Mouse (Mus musculus) spleen, postnatal 4 days (tissue): ENCODE results near the gene Arhgef12.

ENCODE experiments used
- DNase-seq, 2 experiments: peaks; one replicate each; pipeline ENCODE4 v3.0.0; 2022; ENCODE audit warnings: low spot score in 2 of 2

Arhgef12 gene

DNA sequence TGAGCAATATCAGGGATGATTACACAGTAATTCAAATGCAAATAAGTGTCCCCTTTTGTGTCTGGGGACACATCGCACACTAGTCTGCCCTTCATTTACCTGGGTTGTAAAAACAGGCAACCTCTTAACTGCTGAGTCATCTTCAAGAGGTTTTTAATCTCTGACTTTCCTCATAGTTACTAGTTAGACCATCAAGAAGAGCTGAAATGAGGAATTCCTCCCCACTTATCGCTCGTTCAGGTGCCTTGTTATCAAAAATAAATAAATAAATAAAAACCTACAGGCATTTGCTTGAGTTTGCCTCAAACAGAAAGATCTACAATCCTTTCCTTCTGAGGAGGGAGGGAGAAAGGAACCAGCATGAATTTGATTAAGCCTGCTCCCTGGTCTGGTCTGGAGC lies 1.7 kb upstream of the Arhgef12 start:
- no peak for DNase-seq

DNA sequence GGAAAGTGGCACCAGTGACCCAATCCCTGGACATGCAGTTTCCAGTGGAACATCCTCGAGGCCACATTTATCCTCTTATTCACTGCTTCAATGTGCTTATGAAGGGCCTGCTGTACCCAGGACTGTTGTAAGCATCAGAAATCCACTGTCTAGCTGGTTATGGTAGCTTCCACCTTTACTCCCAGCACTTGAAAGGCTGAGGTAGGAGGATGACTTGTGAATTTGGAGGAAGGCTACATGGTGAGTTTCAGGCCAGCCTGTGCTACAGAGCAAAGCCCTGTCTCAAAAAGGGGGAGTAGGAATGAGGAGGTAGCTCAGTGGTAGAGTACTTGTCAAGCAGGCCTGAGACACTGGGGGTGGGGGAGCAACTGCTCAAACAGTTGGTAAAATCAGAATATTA lies 1.0 kb upstream of the Arhgef12 start:
- no peak for DNase-seq

DNA sequence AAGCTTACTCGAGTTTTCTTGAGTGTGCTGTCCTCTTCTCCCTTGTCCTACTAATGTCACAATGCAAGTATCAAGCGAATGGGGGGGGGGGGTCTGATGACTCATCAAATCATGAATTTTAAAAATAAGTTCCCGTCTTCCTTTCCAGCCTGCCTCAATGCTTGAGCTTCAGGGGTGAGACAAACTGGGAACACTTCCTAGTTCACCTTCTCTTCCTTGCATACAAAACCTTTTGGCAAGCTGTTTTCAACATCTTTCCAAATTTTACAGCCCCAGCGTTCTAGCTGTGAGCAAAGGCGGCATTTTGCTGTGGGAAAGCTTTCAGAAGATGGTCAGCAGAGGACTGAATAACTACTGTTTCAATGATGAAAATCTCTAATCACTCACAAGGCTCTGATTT lies 516 bp upstream of the Arhgef12 start:
- no peak for DNase-seq

DNA sequence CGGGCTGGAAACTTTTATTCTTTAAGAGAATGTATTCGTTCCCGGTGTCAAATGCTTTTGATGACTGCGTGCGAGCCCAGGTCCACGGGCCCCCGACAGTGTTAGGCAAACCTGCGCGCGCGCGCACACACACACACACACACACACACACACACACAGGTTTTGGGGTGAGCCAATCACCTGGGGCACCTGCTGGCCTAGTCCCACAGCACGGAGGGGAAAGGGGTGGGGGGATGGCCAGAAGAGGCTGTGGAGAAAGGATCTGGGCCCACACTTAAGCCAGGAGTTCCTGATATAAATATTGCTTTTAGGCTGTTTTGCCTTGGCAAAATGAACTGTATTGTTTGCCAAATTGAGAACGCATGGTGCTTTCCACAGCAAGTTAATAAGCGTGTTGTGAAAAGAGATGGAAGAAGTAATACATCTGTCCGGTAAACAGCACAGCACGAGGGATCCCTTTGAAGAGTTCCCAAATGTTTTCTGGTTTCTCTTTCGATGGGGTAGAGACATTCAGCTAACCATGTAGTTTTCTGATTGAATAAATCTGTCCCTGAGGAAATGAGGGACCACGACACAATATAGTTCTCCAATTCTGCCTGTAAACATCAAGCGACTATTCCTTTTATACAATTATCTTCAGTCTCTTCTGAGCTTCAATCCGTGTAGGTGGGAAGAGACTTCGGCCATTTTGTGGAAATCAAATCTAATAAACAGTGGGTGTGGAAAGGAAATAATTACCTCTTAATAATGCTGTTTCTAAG lies 433 bp downstream of the Arhgef12 start:
- DNase-seq: peak; percentile 35 to 73

DNA sequence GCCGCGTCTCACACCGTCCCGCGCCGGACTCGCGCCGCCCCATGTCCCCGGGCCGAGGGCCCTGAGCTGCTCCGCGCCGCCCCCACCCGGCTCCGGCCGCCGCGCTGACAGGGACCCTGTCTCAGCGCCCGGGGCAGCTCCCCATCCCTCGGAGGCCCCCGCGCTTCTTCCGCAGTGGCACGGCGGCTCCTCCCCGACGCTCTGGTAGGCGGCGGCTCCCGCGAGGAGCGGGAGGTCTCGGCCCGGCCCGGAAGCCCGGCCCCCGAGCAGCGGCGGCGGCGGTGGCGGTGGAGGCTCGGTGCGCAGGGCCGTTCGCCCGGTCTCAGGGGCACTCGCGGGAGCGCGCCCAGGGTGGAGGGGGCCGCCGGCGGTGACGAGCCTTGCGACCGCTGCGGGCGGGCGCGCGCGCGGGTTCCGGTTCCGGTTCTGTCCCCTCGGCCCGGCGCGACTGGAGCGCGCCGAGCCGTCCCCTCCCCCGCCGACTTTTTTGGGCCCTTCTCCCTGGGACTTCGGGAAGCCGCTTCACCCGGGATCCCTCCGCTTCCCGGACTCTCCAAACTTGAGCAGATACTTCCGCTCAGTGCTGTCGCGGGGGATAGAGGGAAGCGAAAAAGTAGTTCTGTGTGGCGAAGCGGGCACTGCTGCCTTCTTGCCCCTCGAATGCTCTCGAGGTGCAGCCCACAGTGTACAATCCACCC lies 1.2 kb downstream of the Arhgef12 start:
- DNase-seq: peak; percentile 78 to 89

DNA sequence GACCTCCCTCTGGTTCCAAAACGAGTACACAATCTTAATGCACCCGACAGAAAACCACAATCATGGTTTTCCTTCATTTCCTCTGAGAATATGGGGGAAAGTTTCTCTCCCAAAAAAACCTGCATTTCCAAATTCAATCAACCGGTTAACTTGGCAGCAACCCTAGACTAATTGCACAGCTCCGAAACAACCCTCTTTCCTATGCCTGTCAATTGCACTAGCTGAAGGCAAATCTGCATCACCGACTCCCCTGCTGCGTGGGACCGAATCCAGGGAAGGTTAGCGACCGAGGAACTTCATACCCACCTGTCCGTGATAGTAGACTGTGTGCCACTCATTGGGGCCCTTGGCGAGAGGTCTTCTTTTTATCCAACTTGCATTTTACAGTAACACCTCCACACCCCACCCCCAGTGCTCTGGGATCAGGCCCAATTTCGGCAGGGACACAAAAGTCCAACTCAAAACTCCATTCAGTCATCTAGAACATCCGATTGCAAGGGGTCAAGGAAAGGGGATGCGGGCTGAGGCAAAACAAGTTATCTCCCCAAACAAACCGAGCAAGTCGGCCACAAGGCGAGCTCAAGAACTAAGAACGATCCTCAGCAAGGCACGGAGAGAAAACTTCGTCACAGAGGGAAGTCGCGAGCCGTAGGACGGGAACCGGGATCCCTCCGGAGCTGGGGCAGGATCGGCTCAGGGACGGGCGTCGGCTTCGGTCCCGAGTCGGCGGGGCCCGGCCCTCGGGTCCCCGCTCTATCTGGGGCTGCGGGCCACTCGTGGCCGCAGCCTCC lies 2.0 kb downstream of the Arhgef12 start:
- peak; percentile 41 to 75 for DNase-seq

DNA sequence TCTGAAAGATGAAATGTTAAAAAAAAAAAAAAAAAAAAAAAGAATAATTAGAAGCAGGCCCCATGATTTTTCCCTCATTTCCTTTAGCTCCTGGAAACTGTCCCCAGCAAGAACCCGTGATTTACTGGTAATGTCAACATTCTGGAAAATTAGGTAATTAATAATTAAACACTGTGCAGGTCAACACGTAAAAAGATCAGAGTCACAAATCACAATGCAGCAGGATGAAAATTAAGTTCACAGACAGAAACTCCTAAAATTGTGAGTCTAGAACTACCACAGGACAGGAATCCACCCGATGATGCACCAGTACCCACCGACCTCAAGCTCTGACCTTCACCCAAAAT lies 2.5 kb downstream of the Arhgef12 start:
- DNase-seq: no peak

DNA sequence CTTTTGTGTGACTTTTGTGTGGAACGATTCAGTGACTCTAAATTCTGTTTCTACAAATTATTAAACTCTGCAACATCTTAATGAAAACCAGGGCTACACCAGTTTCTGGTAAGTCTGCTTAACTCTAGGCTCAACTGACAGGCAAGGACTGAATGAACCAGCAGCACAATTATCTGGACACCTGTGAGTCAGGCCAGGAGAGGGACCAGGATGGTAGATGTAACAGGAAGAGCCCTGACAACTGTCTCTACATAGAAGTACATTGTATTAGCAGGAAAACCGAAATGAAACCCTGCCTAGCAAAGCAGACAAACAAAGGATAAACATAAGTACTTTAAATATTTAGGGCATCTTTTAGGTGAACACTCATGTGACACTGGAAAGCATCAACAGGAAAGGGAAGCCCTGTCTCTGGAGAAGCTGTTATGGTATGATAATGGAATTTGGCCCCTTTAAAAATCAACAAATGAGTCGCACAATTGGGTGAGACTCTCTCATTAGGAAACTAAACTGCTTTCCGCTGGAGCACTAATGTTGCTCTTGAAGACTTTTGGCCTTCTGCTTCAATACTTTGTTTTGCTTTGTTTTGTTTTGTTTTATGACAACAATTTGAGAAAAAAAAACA lies 3.3 kb downstream of the Arhgef12 start:
- no peak for DNase-seq

DNA sequence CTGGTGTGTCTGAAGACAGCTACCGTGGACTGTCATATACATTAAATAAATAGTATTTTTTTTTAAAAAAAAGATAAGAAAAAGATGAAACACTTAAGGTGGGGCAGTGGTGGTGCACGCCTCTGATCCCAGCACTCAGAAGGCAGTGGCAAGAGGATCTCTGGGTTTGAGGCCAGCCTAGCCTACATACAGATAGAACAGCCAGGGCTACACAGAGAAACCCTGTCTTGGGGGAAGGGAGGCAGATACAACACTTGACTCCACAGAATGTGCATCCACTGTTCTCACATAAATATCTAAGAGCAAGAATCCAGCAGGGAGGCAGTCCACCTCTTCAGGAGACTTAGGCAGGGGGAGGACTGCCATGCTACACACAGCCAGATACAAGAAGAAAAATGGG lies 4.1 kb downstream of the Arhgef12 start:
- peak; percentile 24 to 67 for DNase-seq

DNA sequence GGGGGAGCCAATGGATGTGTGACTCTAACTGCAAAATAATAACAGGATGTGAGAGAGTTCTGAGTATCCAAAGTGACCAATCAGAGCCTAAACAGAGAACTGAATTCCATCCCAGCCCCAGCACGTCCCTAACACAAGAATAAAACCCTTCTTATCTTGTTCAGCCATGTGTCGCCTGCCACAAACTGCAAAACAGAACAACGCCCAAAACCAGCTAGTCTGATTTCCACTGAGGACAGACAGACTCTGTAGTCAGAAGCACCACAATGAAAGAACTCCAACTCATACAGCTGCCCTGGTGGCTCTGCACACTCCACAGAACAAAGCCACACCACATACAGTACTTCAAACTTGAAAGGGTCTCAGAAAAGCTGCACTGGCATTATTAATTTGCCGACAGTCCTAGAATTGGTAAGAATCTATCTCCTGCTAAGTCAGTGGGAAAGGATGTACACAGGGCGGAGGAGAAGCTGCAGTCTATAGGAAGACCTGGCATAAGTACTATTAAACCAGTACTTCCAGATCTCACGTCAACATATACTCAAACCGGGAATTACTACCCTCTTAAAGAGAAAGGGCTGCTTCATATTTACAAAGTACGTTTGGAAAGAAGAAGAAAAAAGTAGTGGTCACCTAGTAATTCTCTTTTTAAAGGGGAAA lies 5.0 kb downstream of the Arhgef12 start:
- DNase-seq: peak; percentile 65 to 70

DNA sequence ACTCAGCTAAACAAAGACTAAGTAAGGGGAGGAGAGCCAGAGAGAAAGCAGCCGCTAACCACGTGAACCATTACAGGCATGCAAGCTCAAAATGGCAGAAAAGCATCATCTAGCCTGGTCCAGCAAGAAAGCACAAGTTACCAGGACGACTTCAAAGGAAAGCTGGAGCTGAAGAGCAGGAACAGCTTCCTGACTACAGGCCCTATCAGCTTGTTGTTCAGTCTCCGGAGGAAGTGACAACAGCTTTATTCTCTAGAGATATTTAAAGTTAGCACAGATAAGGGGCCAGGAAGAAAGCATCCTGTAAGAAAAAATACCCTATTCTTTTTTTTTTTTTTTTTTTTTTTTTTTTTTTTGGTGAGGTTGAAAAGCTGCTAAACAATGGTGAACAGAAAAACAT lies 8.1 kb downstream of the Arhgef12 start:
- DNase-seq: no peak

DNA sequence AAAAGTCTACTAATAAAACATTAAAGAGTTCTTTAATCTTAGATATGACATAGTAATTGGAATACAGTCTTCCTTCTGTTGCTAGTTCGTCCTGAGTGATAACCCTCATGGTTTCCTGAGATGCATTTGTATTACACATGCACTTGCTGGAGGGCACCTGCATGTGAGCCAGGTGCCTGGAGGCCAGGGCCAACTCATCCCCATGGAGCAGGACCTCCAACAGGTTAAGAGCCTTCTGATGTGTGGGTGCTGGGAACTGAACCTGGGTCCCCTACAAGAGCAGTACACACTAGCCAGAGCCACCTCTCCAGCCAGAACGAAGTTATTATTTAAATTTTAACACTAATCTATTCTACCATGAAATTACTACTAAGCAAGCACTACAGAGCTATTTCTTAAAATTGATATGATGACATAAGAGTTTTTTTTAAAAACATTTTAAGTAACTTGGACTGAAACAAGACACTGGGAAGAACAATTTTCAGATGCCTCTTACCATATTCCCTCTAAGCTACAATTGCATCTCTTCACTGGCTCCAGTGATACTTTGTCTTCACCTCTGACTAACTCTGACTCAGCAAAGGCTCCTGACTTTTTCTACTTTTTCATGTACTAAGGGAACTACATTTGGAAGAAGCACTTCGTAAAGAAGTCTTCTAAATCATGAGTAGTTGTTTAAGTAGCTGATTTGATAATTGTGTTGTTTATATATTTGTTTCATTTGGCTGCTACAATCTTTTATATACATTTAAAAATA lies 9.1 kb downstream of the Arhgef12 start:
- no peak for DNase-seq

DNA sequence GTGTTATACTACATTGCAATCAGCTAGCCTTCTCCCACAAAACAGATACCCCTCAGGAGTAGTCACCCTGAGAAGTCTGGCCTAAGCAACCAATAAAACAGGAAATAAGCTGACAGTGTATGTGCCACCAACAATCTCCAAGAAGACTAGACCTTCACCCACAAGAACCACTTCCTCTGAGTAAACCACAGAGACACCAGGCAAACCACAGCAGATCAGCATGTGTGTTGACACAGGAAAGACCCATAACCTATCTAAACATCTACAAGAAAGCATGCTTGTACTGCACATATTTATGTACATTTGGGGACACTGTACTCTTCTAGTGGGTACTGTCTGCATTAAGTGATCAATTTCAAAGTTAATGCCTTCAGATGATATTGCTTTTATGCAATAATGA lies 10.7 kb downstream of the Arhgef12 start:
- DNase-seq: no peak

DNA sequence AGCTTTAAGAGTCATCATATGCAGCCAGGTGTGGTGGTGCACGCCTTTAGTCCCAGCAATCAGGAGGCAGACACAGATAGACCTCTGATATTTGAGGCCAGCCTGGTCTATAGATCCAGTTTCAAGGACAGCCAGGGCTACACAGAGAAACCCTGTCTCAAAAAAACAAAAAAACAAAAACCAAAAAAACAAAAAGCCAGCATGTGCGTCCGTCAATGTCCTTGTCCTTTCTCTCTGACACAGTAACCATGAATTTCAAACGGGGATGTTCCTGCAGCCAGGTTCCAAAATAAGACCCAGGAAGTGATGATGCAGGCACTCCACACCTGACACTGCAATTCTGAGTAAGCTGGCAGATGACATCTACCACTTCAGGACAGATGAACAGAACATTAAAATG lies 12.2 kb downstream of the Arhgef12 start:
- no peak for DNase-seq

DNA sequence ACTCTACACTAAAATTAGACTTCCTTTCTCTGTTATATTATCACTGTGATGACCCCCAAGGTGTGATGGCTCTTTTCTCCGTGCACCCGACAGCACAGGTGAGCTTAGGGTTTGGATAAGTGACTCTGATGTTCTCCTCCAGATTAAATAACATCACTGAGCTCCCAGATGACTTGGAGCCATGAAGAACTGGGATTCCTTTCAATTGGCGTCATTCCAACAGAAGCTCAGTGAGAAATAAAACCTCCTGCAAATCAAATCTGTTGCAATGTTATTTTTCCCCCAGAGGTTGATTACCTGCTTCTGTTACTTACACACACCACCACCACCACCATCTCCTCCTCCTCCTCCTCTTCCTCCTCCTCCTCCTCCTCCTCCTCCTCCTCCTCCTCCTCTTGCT lies 13.2 kb downstream of the Arhgef12 start:
- DNase-seq: no peak

DNA sequence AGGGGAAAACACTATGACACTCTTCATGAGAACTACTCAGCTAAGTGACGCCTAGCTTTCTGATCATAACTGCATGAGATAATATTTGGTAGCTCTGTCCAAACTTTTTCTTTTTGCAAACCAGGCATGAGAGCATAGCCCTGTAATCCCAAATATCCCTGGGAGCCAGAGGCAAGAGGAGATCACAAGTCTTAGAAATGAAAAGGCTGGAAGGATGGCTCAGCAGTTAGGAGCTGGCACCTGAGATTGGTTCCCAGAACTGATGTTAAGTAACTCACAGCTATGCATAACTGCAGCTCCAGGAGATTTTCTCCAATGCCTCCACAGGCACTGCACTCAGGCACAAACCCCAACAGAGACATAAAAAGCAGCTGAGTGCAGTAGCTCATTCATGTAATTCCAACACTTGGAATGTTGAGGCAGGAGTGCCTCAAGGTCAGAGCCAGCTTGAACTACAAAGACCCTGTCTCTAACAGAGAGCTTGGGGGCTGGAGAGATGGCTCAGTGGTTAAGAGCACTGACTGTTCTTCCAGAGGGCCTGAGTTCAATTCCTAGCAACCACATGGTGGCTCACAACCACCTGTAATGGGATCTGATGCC lies 21.3 kb downstream of the Arhgef12 start:
- no peak for DNase-seq

DNA sequence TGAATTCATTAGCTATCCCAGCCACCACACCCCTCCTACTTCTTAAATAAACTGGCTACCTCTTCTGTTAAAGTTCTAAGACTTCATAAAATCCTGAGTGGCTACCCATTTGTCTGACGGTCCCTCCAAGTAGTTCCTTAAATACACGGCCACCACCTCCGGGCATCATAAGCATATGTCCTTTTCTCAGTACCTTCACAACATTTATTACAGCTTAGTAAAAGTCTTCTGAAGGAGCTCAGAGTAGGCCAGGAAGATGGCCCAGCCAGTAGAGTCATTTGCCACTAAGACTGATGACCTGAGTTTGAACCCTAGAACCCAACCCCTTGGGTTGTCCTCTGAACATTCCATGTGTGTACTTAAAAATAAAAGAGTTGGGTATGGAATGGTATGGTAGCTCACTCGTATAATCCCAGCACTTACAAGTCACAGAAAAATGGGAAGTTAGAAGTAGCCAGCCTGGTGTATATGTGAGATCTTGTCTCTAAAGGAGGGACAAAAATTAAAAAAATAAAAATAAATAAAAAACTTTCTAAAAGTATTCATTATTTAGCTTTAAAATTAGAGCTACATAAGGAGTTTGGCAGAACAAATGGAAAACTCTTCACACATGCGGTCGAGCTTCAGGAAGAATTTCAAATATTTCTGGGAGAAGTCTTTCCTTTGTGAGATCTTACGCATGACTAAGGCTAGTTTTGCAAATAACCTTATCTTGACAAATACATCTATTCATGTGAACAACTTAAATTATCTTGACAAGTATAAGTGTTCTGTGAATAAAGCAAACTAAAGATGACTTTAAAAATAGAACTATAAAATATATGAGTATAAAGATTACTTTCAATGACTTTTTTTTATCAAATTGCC lies 22.3 kb downstream of the Arhgef12 start:
- no peak for DNase-seq

DNA sequence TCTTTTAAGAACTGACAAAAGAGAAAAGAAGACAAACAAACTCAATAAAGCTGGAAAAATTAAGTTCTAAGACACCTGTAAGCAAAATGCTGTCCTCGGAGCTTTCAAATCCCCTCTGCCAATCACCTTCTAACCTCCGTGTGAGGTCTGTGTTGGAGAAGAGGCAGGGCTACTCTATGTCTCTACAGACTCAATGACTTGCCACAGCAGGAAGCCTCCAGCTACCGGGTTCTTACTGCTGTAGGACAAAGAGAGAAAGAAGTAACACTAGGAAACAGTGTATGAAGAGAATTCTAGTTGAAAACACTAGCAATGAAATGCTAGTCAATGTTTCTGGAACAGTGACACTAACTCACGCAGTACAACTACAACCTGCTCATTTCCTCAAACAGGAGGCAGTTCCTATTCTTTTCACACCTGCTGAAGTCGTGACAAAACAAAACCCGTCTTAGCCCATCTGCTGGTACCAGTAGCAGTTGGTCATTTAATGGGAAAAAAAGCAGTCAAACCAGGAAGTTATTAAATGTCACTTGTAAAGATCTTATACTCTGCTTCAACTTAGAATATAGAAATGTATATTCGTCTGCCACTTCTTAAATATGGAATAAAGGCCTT lies 23.5 kb downstream of the Arhgef12 start:
- no peak for DNase-seq

DNA sequence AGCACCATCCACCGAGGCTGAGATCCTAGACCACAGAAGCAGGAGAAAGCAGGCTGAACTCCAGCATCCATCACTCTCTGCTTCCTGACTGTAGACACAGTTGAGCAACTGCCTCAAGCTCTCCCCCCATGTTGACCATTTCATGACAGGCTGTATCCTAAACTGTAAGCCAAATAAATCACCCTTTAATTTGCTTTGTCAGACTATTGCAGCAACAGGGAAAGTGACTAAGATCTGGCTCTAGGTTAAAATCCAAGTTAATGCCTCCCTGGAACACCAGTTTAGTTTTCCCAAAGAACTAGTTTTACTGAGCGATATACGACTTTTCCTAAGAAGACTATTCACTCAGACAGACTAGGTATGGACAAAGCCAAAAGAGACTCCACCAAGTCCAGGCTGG lies 28.3 kb downstream of the Arhgef12 start:
- DNase-seq: no peak
